Mouse (Mus musculus) limb, embryonic 11.5 days (tissue): ENCODE measurements around the gene Rnf11. TPM values are rescaled to one million over a fixed set of nuclear protein-coding genes. Genes with fewer than 3 reads are reported as not detected.

ENCODE experiments used
- ATAC-seq: fragments of 200-750 bp; cut with Nextera tagmentation; 2 replicates; pipeline ENCODE4 v1.8.0; 2017; ENCODE audit warnings: low read depth; ENCODE audit not compliant: insufficient number of reproducible peaks, low FRiP score, low TSS enrichment
- DNase-seq: peaks from one replicate; pipeline ENCODE4 v3.0.0-alpha.2; 2015; ENCODE audit warnings: low spot score
- H3K27ac ChIP-seq: fragments of 300-500 bp; sonication (generic); replicated peaks from 2 replicates; pipeline ENCODE4 v1.5.1; 2014; ENCODE audit warnings: low read depth, mild to moderate bottlenecking, low read length
- H3K27me3 ChIP-seq: fragments of 300-500 bp; sonication (generic); 2 replicates; pipeline ENCODE4 v1.6.1; 2014; ENCODE audit warnings: mild to moderate bottlenecking, low read length, mixed read lengths; ENCODE audit not compliant: control insufficient read depth, insufficient read depth
- H3K36me3 ChIP-seq: fragments of 300-500 bp; sonication (generic); 2 replicates; pipeline ENCODE4 v1.6.1; 2014; ENCODE audit warnings: mild to moderate bottlenecking, low read length, moderate library complexity, mixed read lengths; ENCODE audit not compliant: control insufficient read depth, insufficient read depth
- H3K4me1 ChIP-seq: fragments of 300-500 bp; sonication (generic); 2 replicates; pipeline ENCODE4 v1.6.1; 2014; ENCODE audit warnings: low read length, mixed read lengths; ENCODE audit not compliant: control insufficient read depth, insufficient read depth
- H3K4me2 ChIP-seq: fragments of 300-500 bp; sonication (generic); 2 replicates; pipeline ENCODE4 v1.6.1; 2014; ENCODE audit warnings: low read depth, mild to moderate bottlenecking, moderate library complexity; ENCODE audit not compliant: severe bottlenecking
- H3K4me3 ChIP-seq: fragments of 300-500 bp; sonication (generic); 2 replicates; pipeline ENCODE4 v1.5.1; 2014; ENCODE audit warnings: low read depth, low read length
- H3K9ac ChIP-seq: fragments of 300-500 bp; sonication (generic); 2 replicates; pipeline ENCODE4 v1.6.1; 2014; ENCODE audit warnings: mild to moderate bottlenecking, low read length
- H3K9me3 ChIP-seq: fragments of 300-500 bp; sonication (generic); 2 replicates; pipeline ENCODE4 v1.6.1; 2016; ENCODE audit warnings: low read length; ENCODE audit not compliant: control insufficient read depth
- WGBS: fragments of 180-500 bp; shearing (Covaris S2); extraction: QIAGEN DNeasy Blood & Tissue Kit; methylation state at CpG from one replicate; pipeline ENCODE4 v1.1.7; 2014; 5-methylcytosine and 5-hydroxymethylcytosine counted together
- polyA plus RNA-seq: library from polyadenylated mRNA; unstranded; fragments of >200 nt; fragmentation: Nextera tagmentation; extraction: Ambion mirVana; gene quantifications from 2 replicates; pipeline ENCODE4 v1.2.1, GENCODE M21; 2014

The Rnf11 gene
- polyA plus RNA-seq, 1 experiment from 2014 or later = 36.9 TPM

- Histone ChIP-seq H3K4me3 (no peak overlapping the region), H3K4me2 (no peak overlapping the region), H3K9me3 (no peaks in the 10 kb centered on the region), H3K4me1 (no peaks in the 10 kb centered on the region), H3K9ac (no peak overlapping the region), H3K27me3 (no peaks in the 10 kb centered on the region), H3K36me3 (no peaks in the 10 kb centered on the region), H3K27ac (no peak overlapping the region)
- ATAC-seq (peak; percentile 77; the same call in 1 of the 2 replicates), DNase-seq (peak; percentile 22)
- WGBS = 64% methylated on average over 3 of the region's 3 CpGs
Measured at GRCm38 (mm10) chr4:109460421-109461179, 23.9 kb downstream of the Rnf11 start.

DNA sequence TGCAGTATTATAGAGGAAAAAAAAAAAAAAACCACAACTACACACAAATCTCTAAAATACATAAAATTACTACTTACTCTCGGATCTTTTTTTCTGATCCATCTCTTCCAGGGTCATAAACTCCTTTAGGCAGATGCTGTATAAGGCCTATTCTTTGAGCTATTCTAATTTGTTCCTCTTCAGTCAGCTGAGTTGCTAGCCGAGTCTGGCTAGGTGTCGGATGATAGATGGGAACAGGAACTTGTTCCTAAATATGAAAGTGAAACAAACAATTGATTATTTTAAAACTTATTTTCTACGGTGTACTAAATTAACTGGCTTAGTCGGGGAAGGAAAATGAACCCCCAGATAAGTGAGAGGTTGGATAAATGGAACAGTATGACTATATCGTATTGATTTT, 27.7 kb downstream of the Rnf11 start:
- WGBS = 91% methylated on average over 6 of the region's 6 CpGs
- ATAC-seq (no peak), DNase-seq (no peak)
- H3K27ac ChIP-seq = no peak overlapping the region
- no peak overlapping the region for H3K9ac ChIP-seq
- H3K4me2 ChIP-seq = no peak overlapping the region
- H3K9me3 ChIP-seq = no peaks in the 10 kb centered on the region
- H3K4me3 ChIP-seq = no peak overlapping the region
- H3K4me1 ChIP-seq = no peaks in the 10 kb centered on the region
- no peaks in the 10 kb centered on the region for H3K27me3 ChIP-seq
- peaks cover 2% of the 10 kb centered on the region; the same call in 1 of the 2 replicates for H3K36me3 ChIP-seq

- Histone ChIP-seq H3K9me3 (no peaks in the 10 kb centered on the region), H3K4me1 (no peaks in the 10 kb centered on the region), H3K27ac (no peak overlapping the region), H3K9ac (no peak overlapping the region), H3K36me3 (no peaks in the 10 kb centered on the region), H3K4me3 (no peak overlapping the region), H3K4me2 (no peak overlapping the region), H3K27me3 (no peaks in the 10 kb centered on the region)
- DNase-seq = peak; percentile 3
- ATAC-seq = no peak
- WGBS = 98% methylated on average over 2 of the region's 2 CpGs
Measured at GRCm38 (mm10) chr4:109448531-109448930, 36.0 kb downstream of the Rnf11 start.

DNA sequence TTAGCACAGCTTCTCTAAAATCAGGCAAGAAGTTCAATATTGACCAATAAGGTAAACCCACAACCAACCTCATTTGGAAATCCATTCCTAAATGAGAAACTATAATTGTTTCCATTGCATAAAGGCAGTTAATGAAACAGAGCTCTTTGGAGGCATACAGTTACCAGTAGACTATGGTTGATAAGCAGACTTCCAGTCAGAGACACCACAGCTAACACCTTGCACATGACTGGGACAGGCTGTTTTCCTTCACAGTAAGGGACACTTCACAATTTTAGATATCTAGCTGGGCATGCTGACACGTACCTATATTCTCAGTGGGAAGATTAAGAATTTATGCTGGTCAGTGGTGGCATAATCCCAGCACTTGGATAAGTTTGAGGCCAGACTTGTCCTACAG, 38.6 kb downstream of the Rnf11 start:
- Histone ChIP-seq H3K4me1 (no peaks in the 10 kb centered on the region), H3K9ac (no peak overlapping the region), H3K9me3 (no peaks in the 10 kb centered on the region), H3K27me3 (no peaks in the 10 kb centered on the region), H3K4me3 (no peak overlapping the region), H3K36me3 (no peaks in the 10 kb centered on the region), H3K27ac (no peak overlapping the region), H3K4me2 (no peak overlapping the region)
- DNase-seq (no peak), ATAC-seq (no peak)
- WGBS = 91% methylated on average over 1 of the region's 1 CpGs

DNA sequence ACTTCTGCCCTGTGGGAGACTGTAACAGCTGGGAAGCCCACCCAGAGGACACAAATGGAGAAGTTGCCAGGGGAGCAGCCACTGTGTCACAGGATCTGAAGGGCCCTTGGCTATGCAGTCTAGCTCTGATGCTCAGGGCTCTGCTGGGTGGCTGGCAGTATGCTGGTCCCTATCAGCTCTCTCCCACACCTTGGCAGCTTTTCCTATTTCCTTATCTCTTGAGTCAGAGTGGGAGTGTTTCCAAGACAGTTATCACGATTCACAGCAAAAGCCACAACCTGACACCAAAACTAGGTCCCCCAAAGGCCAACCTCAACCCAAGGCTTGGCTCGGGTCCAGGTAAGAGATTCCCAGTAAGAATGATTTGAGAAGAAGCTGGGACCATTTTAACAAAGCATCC, 39.1 kb downstream of the Rnf11 start:
- no peak for DNase-seq
- ATAC-seq = no peak
- Histone ChIP-seq H3K4me1 (no peaks in the 10 kb centered on the region), H3K36me3 (no peaks in the 10 kb centered on the region), H3K27me3 (no peaks in the 10 kb centered on the region), H3K4me2 (no peak overlapping the region), H3K4me3 (no peak overlapping the region), H3K27ac (no peak overlapping the region), H3K9ac (no peak overlapping the region), H3K9me3 (no peaks in the 10 kb centered on the region)
- 84% methylated on average over 2 of the region's 2 CpGs for WGBS

GRCm38 (mm10) chr4:109444951-109445350, 39.6 kb downstream of the Rnf11 start:
- no peak for ATAC-seq
- WGBS = 76% methylated on average over 2 of the region's 2 CpGs
- H3K27ac ChIP-seq = no peak overlapping the region

GRCm38 (mm10) chr4:109444471-109444870, 40.1 kb downstream of the Rnf11 start:
- Histone ChIP-seq H3K9me3 (no peaks in the 10 kb centered on the region), H3K36me3 (no peaks in the 10 kb centered on the region), H3K27ac (no peak overlapping the region), H3K4me1 (no peaks in the 10 kb centered on the region), H3K9ac (no peak overlapping the region), H3K27me3 (no peaks in the 10 kb centered on the region), H3K4me3 (no peak overlapping the region), H3K4me2 (no peak overlapping the region)
- peak; percentile 14 for DNase-seq
- 78% methylated on average over 6 of the region's 6 CpGs for WGBS
- no peak for ATAC-seq

More at GRCm38 (mm10) chr4:109444951-109445350, 39.6 kb downstream of the Rnf11 start:
- Histone ChIP-seq H3K4me2 (no peak overlapping the region), H3K4me3 (no peak overlapping the region), H3K27me3 (no peaks in the 10 kb centered on the region), H3K9ac (no peak overlapping the region), H3K36me3 (no peaks in the 10 kb centered on the region), H3K9me3 (no peaks in the 10 kb centered on the region), H3K4me1 (no peaks in the 10 kb centered on the region)
- DNase-seq = no peak

- peak; percentile 11 for DNase-seq
- no peak for ATAC-seq
- 90% methylated on average over 4 of the region's 4 CpGs for WGBS
- no peaks in the 10 kb centered on the region for H3K27me3 ChIP-seq
- no peak overlapping the region for H3K27ac ChIP-seq
- no peak overlapping the region for H3K4me3 ChIP-seq
- no peaks in the 10 kb centered on the region for H3K4me1 ChIP-seq
- no peak overlapping the region for H3K9ac ChIP-seq
- H3K36me3 ChIP-seq = no peaks in the 10 kb centered on the region
- no peak overlapping the region for H3K4me2 ChIP-seq
- no peaks in the 10 kb centered on the region for H3K9me3 ChIP-seq
Measured at GRCm38 (mm10) chr4:109442649-109443048, 41.9 kb downstream of the Rnf11 start.

GRCm38 (mm10) chr4:109442126-109442525, 42.4 kb downstream of the Rnf11 start:
- Histone ChIP-seq H3K4me2 (no peak overlapping the region), H3K27me3 (no peaks in the 10 kb centered on the region), H3K27ac (no peak overlapping the region), H3K9me3 (no peaks in the 10 kb centered on the region), H3K4me1 (no peaks in the 10 kb centered on the region), H3K36me3 (no peaks in the 10 kb centered on the region), H3K9ac (no peak overlapping the region), H3K4me3 (no peak overlapping the region)
- ATAC-seq = no peak
- DNase-seq = no peak
- WGBS = 87% methylated on average over 7 of the region's 7 CpGs
